Mouse (Mus musculus) liver, embryonic 16.5 days (tissue): ENCODE results near the gene Atp6v1fnb. TPM values are rescaled to one million over a fixed set of nuclear protein-coding genes. Genes with fewer than 3 reads are reported as not detected.

ENCODE experiments used
- ATAC-seq: fragments of 200-750 bp; cut with Nextera tagmentation; 2 replicates; pipeline ENCODE4 v1.8.0; 2017; ENCODE audit warnings: low read depth, mild to moderate bottlenecking, moderate number of reproducible peaks, moderate library complexity
- H3K27ac ChIP-seq: fragments of 300-500 bp; sonication (generic); 2 replicates; pipeline ENCODE4 v1.5.1; 2014; ENCODE audit warnings: mild to moderate bottlenecking, low read length
- H3K27me3 ChIP-seq: fragments of 300-500 bp; sonication (generic); 2 replicates; pipeline ENCODE4 v1.6.1; 2014; ENCODE audit warnings: low read depth, low read length, mixed read lengths; ENCODE audit not compliant: control insufficient read depth, insufficient read depth
- H3K36me3 ChIP-seq: fragments of 300-500 bp; sonication (generic); 2 replicates; pipeline ENCODE4 v1.6.1; 2014; ENCODE audit warnings: mild to moderate bottlenecking; ENCODE audit not compliant: control insufficient read depth, insufficient read depth
- H3K4me1 ChIP-seq: fragments of 300-500 bp; sonication (generic); 2 replicates; pipeline ENCODE4 v1.6.1; 2014; ENCODE audit warnings: low read depth, low read length, mixed read lengths; ENCODE audit not compliant: control insufficient read depth
- H3K4me2 ChIP-seq: fragments of 300-500 bp; sonication (generic); 2 replicates; pipeline ENCODE4 v1.6.1; 2014; ENCODE audit warnings: low read depth, low read length, mixed read lengths
- H3K4me3 ChIP-seq: fragments of 300-500 bp; sonication (generic); 2 replicates; pipeline ENCODE4 v1.5.1; 2014; ENCODE audit warnings: low read depth, mild to moderate bottlenecking, low read length
- H3K9ac ChIP-seq: fragments of 300-500 bp; sonication (generic); 2 replicates; pipeline ENCODE4 v1.6.1; 2014; ENCODE audit warnings: low read depth, low read length
- H3K9me3 ChIP-seq: fragments of 300-500 bp; sonication (generic); replicated peaks from 2 replicates; pipeline ENCODE4 v1.6.1; 2016; ENCODE audit warnings: low read length; ENCODE audit not compliant: control insufficient read depth
- WGBS: fragments of 180-500 bp; shearing (Covaris S2); extraction: QIAGEN DNeasy Blood & Tissue Kit; methylation state at CpG from one replicate; pipeline ENCODE4 v1.1.7; 2014; ENCODE audit not compliant: insufficient replicate concordance; 5-methylcytosine and 5-hydroxymethylcytosine counted together
- polyA plus RNA-seq: library from polyadenylated mRNA; unstranded; fragments of >200 nt; fragmentation: Nextera tagmentation; extraction: Ambion mirVana; gene quantifications from 2 replicates; pipeline ENCODE4 v1.2.1, GENCODE M21; 2015

Atp6v1fnb gene
- polyA plus RNA-seq, 1 experiment from 2014 or later: 0.13 TPM

DNA sequence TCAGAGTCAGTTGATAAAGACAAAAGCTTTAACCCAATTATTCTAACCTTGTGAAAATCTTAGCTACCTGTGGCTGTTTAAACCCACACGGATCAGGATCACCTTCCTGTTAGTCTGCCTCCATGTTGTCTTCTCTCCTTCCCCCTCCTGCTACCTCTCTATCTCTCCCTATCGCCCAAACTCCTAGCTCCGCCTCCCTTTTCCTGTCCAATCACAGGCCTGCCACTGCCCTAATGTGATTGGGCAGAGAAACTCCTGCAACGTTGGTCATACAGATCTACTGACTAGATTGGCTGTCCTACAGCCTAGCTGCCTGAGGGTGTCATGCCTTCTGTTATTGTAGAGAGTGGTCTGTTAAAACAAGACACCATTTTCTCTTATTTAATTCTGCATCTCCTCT lies 21.4 kb upstream of the Atp6v1fnb start:
- ATAC-seq: no peak
- WGBS: 20% methylated on average over 4 of the region's 4 CpGs

DNA sequence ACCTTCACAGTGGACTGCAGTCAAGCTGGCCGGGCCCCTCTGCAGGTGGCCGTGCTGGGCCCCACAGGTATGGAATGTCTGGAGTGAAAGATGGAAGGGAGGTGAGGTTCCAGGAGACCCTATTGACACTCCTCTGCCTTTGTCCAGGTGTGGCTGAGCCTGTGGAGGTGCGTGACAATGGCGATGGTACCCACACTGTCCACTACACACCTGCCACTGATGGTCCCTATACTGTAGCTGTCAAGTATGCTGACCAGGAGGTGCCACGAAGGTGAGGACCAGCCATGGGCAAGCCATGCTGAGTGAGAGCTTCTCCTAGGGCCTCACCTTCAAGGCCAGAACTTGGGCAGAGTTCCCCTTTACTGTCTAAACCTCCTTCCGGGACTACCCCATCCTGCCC lies 20.6 kb upstream of the Atp6v1fnb start:
- H3K4me3 ChIP-seq: no peak overlapping the region
- H3K36me3 ChIP-seq: no peaks in the 10 kb centered on the region
- H3K4me1 ChIP-seq: no peaks in the 10 kb centered on the region
- no peak overlapping the region for H3K27ac ChIP-seq
- H3K27me3 ChIP-seq: no peaks in the 10 kb centered on the region
- WGBS: 76% methylated on average over 6 of the region's 6 CpGs
- ATAC-seq: no peak
- no peak overlapping the region for H3K9ac ChIP-seq
- no peak overlapping the region for H3K4me2 ChIP-seq
- no peaks in the 10 kb centered on the region for H3K9me3 ChIP-seq

More for the DNA sequence above, 21.4 kb upstream of the Atp6v1fnb start:
- H3K27ac ChIP-seq: no peak overlapping the region
- H3K27me3 ChIP-seq: no peaks in the 10 kb centered on the region
- H3K4me1 ChIP-seq: no peaks in the 10 kb centered on the region
- no peak overlapping the region for H3K4me2 ChIP-seq
- H3K36me3 ChIP-seq: no peaks in the 10 kb centered on the region
- no peaks in the 10 kb centered on the region for H3K9me3 ChIP-seq
- no peak overlapping the region for H3K4me3 ChIP-seq
- no peak overlapping the region for H3K9ac ChIP-seq

DNA sequence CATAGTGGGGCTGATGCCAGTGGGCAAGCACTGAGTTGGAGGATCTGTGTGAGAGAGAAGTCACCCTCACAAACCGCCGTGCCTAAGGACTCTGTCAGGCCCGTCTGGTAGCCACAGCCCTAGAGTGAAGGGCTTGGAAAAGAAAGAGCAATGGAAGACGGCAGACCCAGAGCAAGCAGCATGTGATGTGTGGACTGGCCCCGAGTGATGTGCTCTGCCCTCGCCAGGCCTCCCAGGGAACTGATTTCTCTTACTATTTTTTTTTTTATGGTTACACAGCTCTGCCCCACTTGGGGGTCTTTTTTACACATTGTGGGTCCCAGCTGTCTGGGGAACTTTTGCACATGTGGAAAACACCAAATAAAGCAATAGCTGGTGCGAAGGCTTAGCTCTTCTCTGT lies 9.7 kb upstream of the Atp6v1fnb start:
- Histone ChIP-seq H3K9ac (no peak overlapping the region), H3K4me3 (no peak overlapping the region), H3K4me2 (no peak overlapping the region), H3K4me1 (no peaks in the 10 kb centered on the region), H3K9me3 (no peaks in the 10 kb centered on the region), H3K27me3 (no peaks in the 10 kb centered on the region), H3K27ac (no peak overlapping the region), H3K36me3 (no peaks in the 10 kb centered on the region)
- ATAC-seq: no peak
- WGBS: 48% methylated on average over 7 of the region's 7 CpGs

DNA sequence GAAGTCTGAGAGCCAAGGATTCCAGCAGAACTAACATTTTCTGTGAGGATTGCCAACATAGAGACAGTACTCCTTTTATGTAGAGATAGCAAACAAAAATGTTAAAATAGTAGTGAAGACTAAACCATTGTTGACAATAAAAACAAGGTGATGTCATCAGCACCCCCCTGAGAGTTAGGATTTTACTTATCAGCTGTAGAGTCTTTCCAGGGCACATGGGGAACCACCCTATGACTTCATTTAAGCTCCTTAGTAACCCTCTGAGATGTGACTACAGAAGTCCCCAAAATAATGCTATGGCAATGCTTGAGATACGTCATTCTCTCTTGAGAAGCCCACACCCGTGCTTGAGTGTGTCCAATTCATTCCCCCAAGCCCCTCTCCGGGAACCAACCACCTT lies 7.8 kb upstream of the Atp6v1fnb start:
- Histone ChIP-seq H3K4me3 (no peak overlapping the region), H3K9ac (no peak overlapping the region), H3K4me2 (no peak overlapping the region), H3K9me3 (no peaks in the 10 kb centered on the region), H3K4me1 (peaks cover 1% of the 10 kb centered on the region), H3K36me3 (no peaks in the 10 kb centered on the region), H3K27ac (no peak overlapping the region), H3K27me3 (no peaks in the 10 kb centered on the region)
- 57% methylated on average over 3 of the region's 3 CpGs for WGBS
- no peak for ATAC-seq

DNA sequence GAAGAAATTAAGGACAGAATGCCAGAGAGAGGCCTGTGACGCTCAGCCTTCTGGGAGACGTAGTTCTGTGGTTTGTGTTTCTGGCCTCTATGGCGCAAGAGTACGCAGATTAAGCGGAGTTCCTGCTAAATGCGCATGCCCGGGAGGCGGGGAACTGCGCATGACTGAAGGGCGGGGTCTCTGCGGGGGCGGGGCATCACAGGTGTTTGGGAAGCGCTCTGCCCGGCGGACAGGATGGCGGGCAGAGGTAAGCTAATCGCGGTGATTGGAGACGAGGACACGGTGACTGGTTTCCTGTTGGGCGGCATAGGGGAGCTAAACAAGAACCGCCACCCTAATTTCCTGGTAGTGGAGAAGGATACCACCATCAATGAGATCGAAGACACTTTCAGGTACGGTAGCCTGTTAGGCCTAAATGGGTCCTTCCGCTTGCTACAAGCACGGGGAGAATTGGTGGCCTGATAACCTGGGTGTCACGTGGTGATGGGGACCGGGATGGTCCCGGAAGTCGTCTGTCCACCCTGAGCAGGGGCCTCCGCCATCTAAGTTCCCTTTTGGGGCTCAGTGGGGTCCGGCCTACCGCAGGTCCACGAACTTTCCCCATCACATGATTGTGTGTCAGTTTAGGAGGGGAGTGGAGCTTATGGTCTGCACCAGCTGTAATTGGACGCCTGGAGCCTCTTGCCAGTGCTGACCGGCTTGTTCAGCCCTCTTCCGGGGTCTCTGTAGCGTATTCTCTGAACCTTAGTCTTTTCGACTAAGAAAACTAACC lies 3.5 kb upstream of the Atp6v1fnb start, which contains the start of gene Atp6v1f:
Atp6v1f (plus strand) TSS at position 136 of the 772 bp plus-strand sequence.
- ATAC-seq: peak; percentile 93
- Histone ChIP-seq H3K36me3 (peaks cover 12% of the 10 kb centered on the region), H3K9me3 (no peaks in the 10 kb centered on the region), H3K9ac (peak within 1 kb of the TSS; percentile 76), H3K4me3 (peak within 1 kb of the TSS; percentile 80), H3K4me1 (peaks cover 7% of the 10 kb centered on the region), H3K27me3 (no peaks in the 10 kb centered on the region), H3K4me2 (peak within 1 kb of the TSS; percentile 74), H3K27ac (peak within 1 kb of the TSS; percentile 69)
- WGBS: under 1% methylated on average over 39 of the region's 39 CpGs

DNA sequence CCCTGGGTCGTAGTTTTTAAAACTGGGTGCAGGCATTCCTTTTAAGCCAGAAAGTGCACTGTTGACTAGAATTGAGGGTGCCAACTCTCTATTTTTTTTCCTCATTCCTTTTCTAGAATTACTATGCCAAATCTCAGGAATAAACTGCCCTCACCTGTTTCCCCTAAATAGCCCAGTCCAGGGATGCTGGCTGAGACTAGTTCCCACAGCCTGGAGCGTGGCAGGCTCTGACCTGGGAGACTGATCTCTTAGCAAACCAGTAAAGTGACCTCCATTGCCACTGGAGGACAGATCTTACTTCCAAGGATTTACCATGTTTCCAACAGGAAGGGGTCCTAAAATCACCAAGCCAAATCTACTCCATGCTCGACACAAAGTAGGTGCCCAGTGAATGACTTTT lies 2.4 kb upstream of the Atp6v1fnb start:
- Histone ChIP-seq H3K36me3 (peaks cover 12% of the 10 kb centered on the region), H3K9ac (peak overlapping the region; percentile 76; the same call in 1 of the 2 replicates), H3K4me1 (peaks cover 12% of the 10 kb centered on the region), H3K9me3 (no peaks in the 10 kb centered on the region), H3K27me3 (no peaks in the 10 kb centered on the region), H3K4me3 (peak overlapping the region; percentile 80), H3K27ac (no peak overlapping the region), H3K4me2 (peak overlapping the region; percentile 74)
- ATAC-seq: no peak
- 78% methylated on average over 3 of the region's 3 CpGs for WGBS

DNA sequence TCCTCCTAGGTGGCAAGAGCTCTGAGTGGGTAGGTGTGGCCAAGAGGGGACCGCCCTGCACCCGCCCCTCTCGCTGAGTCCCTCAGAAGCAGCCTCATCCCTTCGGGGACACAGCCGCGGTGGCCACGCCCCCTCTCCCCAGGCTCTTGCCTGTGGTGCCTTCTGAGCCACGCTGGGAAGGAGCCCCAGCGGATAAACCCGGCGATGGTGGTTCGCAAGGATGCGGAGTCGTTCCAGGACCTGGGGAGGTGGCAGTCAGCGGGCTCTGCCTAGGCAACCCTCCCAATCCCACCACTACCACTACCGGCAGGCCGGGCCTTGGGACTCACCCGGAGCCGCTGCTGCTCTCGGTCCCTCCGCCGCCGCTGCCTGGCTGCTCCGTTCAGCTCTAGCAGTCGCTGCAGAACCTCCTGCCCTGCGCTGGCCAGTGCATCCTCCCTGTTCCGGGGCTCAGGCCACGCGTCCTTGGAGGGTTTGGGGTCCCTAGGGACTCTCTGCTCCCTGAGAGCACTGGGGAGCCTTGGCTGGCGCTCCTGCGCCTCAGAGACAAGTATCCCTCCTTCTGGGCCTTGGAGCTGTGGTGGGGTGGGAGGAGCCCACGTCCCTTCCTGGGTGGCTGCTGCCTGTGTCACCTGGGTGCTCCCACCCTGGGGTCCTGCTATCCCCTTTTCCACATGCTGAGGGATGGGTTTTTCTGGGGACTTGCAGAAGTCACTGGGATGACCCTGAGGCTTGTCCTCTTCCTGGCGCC lies 2.9 kb downstream of the Atp6v1fnb start:
- H3K9me3 ChIP-seq: no peaks in the 10 kb centered on the region
- peak; percentile 96 for ATAC-seq
- WGBS: 5% methylated on average over 33 of the region's 33 CpGs
- peak overlapping the region; percentile 61 for H3K4me3 ChIP-seq
- H3K4me2 ChIP-seq: peak overlapping the region; percentile 79
- peaks cover 2% of the 10 kb centered on the region; the same call in 1 of the 2 replicates for H3K27me3 ChIP-seq
- peaks cover 12% of the 10 kb centered on the region for H3K36me3 ChIP-seq
- peak overlapping the region; percentile 59 for H3K9ac ChIP-seq
- peaks cover 12% of the 10 kb centered on the region for H3K4me1 ChIP-seq
- H3K27ac ChIP-seq: no peak overlapping the region

DNA sequence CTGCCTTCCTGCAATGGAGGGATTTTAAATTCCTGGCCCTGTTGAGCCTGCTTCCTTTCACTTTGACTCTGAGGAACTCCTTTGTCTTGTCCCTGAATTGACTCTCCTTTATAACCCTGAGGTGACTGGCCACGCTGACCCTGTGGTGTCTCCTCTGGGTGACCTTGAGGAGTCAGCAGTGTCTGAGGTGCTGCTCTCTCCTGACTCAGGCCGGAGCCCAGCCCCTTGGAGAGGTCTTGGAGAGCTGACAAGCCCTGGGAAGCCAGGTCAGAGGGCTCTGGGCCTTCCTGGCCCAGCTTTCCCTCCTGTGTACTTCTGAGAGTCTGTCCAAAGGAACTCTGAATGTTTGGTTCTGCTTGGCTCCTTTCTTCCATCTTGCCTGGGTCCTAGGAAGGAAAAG lies 3.5 kb downstream of the Atp6v1fnb start:
- H3K9ac ChIP-seq: no peak overlapping the region
- no peak overlapping the region for H3K4me2 ChIP-seq
- peaks cover 2% of the 10 kb centered on the region; the same call in 1 of the 2 replicates for H3K27me3 ChIP-seq
- 66% methylated on average over 2 of the region's 2 CpGs for WGBS
- H3K4me1 ChIP-seq: peaks cover 12% of the 10 kb centered on the region
- peaks cover 12% of the 10 kb centered on the region for H3K36me3 ChIP-seq
- no peaks in the 10 kb centered on the region for H3K9me3 ChIP-seq
- ATAC-seq: no peak
- no peak overlapping the region for H3K4me3 ChIP-seq
- no peak overlapping the region for H3K27ac ChIP-seq

DNA sequence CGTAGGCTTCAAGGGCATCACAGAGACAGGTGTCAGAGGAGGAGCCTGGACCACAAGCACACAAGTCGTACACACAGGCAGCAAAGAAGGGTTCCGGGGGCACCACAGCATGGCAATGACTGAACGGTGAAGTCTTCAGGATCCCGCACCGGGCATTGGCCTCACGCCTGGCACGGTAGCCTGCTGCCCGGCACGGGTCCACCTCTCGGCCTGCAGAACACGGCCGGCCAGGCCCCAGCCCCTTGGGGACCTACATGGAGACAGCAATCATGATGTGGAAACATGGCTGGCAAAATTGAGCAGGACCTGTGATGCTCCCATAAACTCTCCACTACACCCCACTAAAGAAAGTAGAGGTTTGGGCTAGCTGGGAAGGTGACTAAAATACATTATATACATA lies 11.5 kb downstream of the Atp6v1fnb start:
- 78% methylated on average over 13 of the region's 13 CpGs for WGBS
- H3K27me3 ChIP-seq: peaks cover 9% of the 10 kb centered on the region
- no peaks in the 10 kb centered on the region; the same call in 1 of the 2 replicates for H3K4me1 ChIP-seq
- H3K36me3 ChIP-seq: no peaks in the 10 kb centered on the region
- H3K9me3 ChIP-seq: no peaks in the 10 kb centered on the region
- no peak overlapping the region for H3K4me2 ChIP-seq
- no peak overlapping the region for H3K27ac ChIP-seq
- ATAC-seq: no peak
- H3K4me3 ChIP-seq: no peak overlapping the region
- H3K9ac ChIP-seq: no peak overlapping the region
